Mouse (Mus musculus): ENCODE measurements at regions not wholly inside any gene's neighbourhood (a gene's known extent, or its start where the extent isn't known, plus 50 kb on each side); places are given as distances from the start of the nearest gene placed in this dataset.

GRCm38 (mm10) chr14:74229560-74230187, 411.0 kb upstream of the Htr2a start:
- TF ChIP-seq GATA1 (IDR thresholded peaks at IDR 0.05; ENCODE audit: low read length): no peak

- TF ChIP-seq GATA1 (IDR thresholded peaks at IDR 0.05; ENCODE audit: low read length): no peak
These were observed 400.4 kb upstream of the Htr2a start for GRCm38 (mm10) chr14:74240212-74240611.

GRCm38 (mm10) chr14:74249263-74249878, 391.3 kb upstream of the Htr2a start:
- TF ChIP-seq GATA1 (IDR thresholded peaks at IDR 0.05; ENCODE audit: low read length): no peak

- TF ChIP-seq GATA1 (IDR thresholded peaks at IDR 0.05; ENCODE audit: low read length): no peak
These were observed 390.6 kb upstream of the Htr2a start for GRCm38 (mm10) chr14:74250021-74250420.

GRCm38 (mm10) chr14:74252189-74253145, 388.2 kb upstream of the Htr2a start:
- TF ChIP-seq GATA1 (IDR thresholded peaks at IDR 0.05; ENCODE audit: low read length): no peak

- no peak for TF ChIP-seq GATA1 (IDR thresholded peaks at IDR 0.05; ENCODE audit: low read length)
These were observed 385.6 kb upstream of the Htr2a start for GRCm38 (mm10) chr14:74255000-74255399.

- TF ChIP-seq GATA1 (IDR thresholded peaks at IDR 0.05; ENCODE audit: low read length): no peak
These were observed 381.2 kb upstream of the Htr2a start for GRCm38 (mm10) chr14:74259437-74259836.

GRCm38 (mm10) chr14:74267086-74267485, 373.6 kb upstream of the Htr2a start:
- TF ChIP-seq GATA1 (IDR thresholded peaks at IDR 0.05; ENCODE audit: low read length): no peak

GRCm38 (mm10) chr14:74294560-74294959, 346.1 kb upstream of the Htr2a start:
- TF ChIP-seq GATA1 (IDR thresholded peaks at IDR 0.05; ENCODE audit: low read length): no peak

GRCm38 (mm10) chr14:74304483-74304882, 336.2 kb upstream of the Htr2a start:
- TF ChIP-seq GATA1 (IDR thresholded peaks at IDR 0.05; ENCODE audit: low read length): no peak

GRCm38 (mm10) chr14:74306717-74307307, 333.8 kb upstream of the Htr2a start:
- TF ChIP-seq GATA1 (IDR thresholded peaks at IDR 0.05; ENCODE audit: low read length): no peak

GRCm38 (mm10) chr14:74327291-74327690, 313.3 kb upstream of the Htr2a start:
- TF ChIP-seq GATA1 (IDR thresholded peaks at IDR 0.05; ENCODE audit: low read length): no peak

GRCm38 (mm10) chr14:74350751-74351150, 289.9 kb upstream of the Htr2a start:
- TF ChIP-seq GATA1 (IDR thresholded peaks at IDR 0.05; ENCODE audit: low read length): no peak

- no peak for TF ChIP-seq GATA1 (IDR thresholded peaks at IDR 0.05; ENCODE audit: low read length)
These were observed 288.4 kb upstream of the Htr2a start for GRCm38 (mm10) chr14:74352286-74352685.

GRCm38 (mm10) chr14:74358730-74359444, 281.8 kb upstream of the Htr2a start:
- no peak for TF ChIP-seq GATA1 (IDR thresholded peaks at IDR 0.05; ENCODE audit: low read length)

Measured in G1E-ER4 (cell line).